Mouse (Mus musculus) liver, postnatal 0 days (tissue): Measurements from ENCODE around the gene Bzw2. TPM values are rescaled to one million over a fixed set of nuclear protein-coding genes. Genes with fewer than 3 reads are reported as not detected.
"Not testable (repeated sequence)": the region's sequence is repeated elsewhere in the genome, so short reads cannot be mapped to it uniquely, and the experiment has no call there.

Source experiments
- ATAC-seq: fragments of 200-750 bp; cut with Nextera tagmentation; 2 replicates; pipeline ENCODE4 v1.8.0; 2017; ENCODE audit warnings: mild to moderate bottlenecking, moderate library complexity
- DNase-seq: peaks from one replicate; pipeline ENCODE4 v3.0.0-alpha.2; 2016
- H3K27ac ChIP-seq: fragments of 300-500 bp; sonication (generic); 2 replicates; pipeline ENCODE4 v1.5.1; 2014; ENCODE audit warnings: antibody characterized with exemption, moderate library complexity, mild to moderate bottlenecking, low read depth
- H3K27me3 ChIP-seq: fragments of 300-500 bp; sonication (generic); 2 replicates; pipeline ENCODE4 v1.6.1; 2014; ENCODE audit warnings: low read length, control low read depth, mixed read lengths; ENCODE audit not compliant: insufficient read depth
- H3K36me3 ChIP-seq: fragments of 300-500 bp; sonication (generic); replicated peaks from 2 replicates; pipeline ENCODE4 v1.6.1; 2014; ENCODE audit warnings: mild to moderate bottlenecking, control low read depth, low read length, moderate library complexity, mixed read lengths; ENCODE audit not compliant: insufficient read depth
- H3K4me1 ChIP-seq: fragments of 300-500 bp; sonication (generic); 2 replicates; pipeline ENCODE4 v1.6.1; 2014; ENCODE audit warnings: antibody characterized with exemption, mild to moderate bottlenecking, control low read depth; ENCODE audit not compliant: insufficient read depth
- H3K4me2 ChIP-seq: fragments of 300-500 bp; sonication (generic); 2 replicates; pipeline ENCODE4 v1.6.1; 2014; ENCODE audit warnings: low read depth, mild to moderate bottlenecking, low read length, moderate library complexity, mixed read lengths
- H3K4me3 ChIP-seq: fragments of 300-500 bp; sonication (generic); 2 replicates; pipeline ENCODE4 v1.5.1; 2014; ENCODE audit warnings: low read depth, low read length
- H3K9ac ChIP-seq: fragments of 300-500 bp; sonication (generic); replicated peaks from 2 replicates; pipeline ENCODE4 v1.6.1; 2014; ENCODE audit warnings: mild to moderate bottlenecking, moderate library complexity
- H3K9me3 ChIP-seq: fragments of 300-500 bp; sonication (generic); 2 replicates; pipeline ENCODE4 v1.6.1; 2016; ENCODE audit warnings: mild to moderate bottlenecking, control low read depth, low read length, mixed read lengths
- CTCF ChIP-seq: sonication (generic); IDR thresholded peaks from 2 replicates; pipeline ENCODE4 v1.5.1; 2016; ENCODE audit warnings: antibody characterized with exemption, low read depth
- EP300 ChIP-seq: IDR thresholded peaks from 2 replicates; pipeline ENCODE4 v1.6.1; 2016; ENCODE audit warnings: antibody characterized with exemption, low read depth, mild to moderate bottlenecking
- WGBS: fragments of 180-500 bp; shearing (Covaris S2); extraction: QIAGEN DNeasy Blood & Tissue Kit; methylation state at CpG from one replicate; pipeline ENCODE4 v1.1.7; 2014; ENCODE audit not compliant: insufficient replicate concordance; 5-methylcytosine and 5-hydroxymethylcytosine counted together
- polyA plus RNA-seq: library from polyadenylated mRNA; unstranded; fragments of >200 nt; fragmentation: Nextera tagmentation; extraction: Ambion mirVana; gene quantifications from 2 replicates; pipeline ENCODE4 v1.2.1, GENCODE M21; 2015

The Bzw2 gene
- polyA plus RNA-seq = 27.9 and 29.6 TPM in 2 replicates

GRCm38 (mm10) chr12:36157638-36158308 is at the start of gene Bzw2:
TSS of gene Bzw2 (minus strand) at chr12:36158080.
- WGBS = 1% methylated on average over 26 of the region's 26 CpGs
- no peaks in the 10 kb centered on the region for H3K27me3 ChIP-seq
- peak within 1 kb of the TSS; percentile 93 for H3K4me2 ChIP-seq
- peak within 1 kb of the TSS; percentile 72 for H3K4me3 ChIP-seq
- no peaks in the 10 kb centered on the region for H3K36me3 ChIP-seq
- H3K4me1 ChIP-seq = peaks cover 21% of the 10 kb centered on the region
- TF ChIP-seq CTCF = no peak
- no peak for TF ChIP-seq EP300
- ATAC-seq (peak; percentile 2), DNase-seq (peak; percentile 60)
- H3K9ac ChIP-seq = peak within 1 kb of the TSS; percentile 78
- peak within 1 kb of the TSS; percentile 86 for H3K27ac ChIP-seq
- H3K9me3 ChIP-seq = no peaks in the 10 kb centered on the region

- ATAC-seq (no peak), DNase-seq (peak; percentile 32)
- H3K27ac ChIP-seq = no peak overlapping the region
- no peak for TF ChIP-seq EP300
- no peak overlapping the region for H3K4me3 ChIP-seq
- H3K27me3 ChIP-seq = no peaks in the 10 kb centered on the region
- H3K9me3 ChIP-seq = no peaks in the 10 kb centered on the region
- H3K4me2 ChIP-seq = no peak overlapping the region
- no peak overlapping the region for H3K9ac ChIP-seq
- no peaks in the 10 kb centered on the region for H3K4me1 ChIP-seq
- no peaks in the 10 kb centered on the region for H3K36me3 ChIP-seq
- WGBS = 60% methylated on average over 9 of the region's 9 CpGs
These were observed 49.4 kb upstream of the Bzw2 start for GRCm38 (mm10) chr12:36207072-36207799.

GRCm38 (mm10) chr12:36205579-36206119 is 47.8 kb upstream of the Bzw2 start:
- not testable (repeated sequence) for ATAC-seq, H3K4me2 ChIP-seq, H3K9ac ChIP-seq, DNase-seq, H3K27ac ChIP-seq, H3K9me3 ChIP-seq, H3K36me3 ChIP-seq, H3K4me3 ChIP-seq, H3K27me3 ChIP-seq, H3K4me1 ChIP-seq
- 38% methylated on average over 5 of the region's 5 CpGs for WGBS

DNA sequence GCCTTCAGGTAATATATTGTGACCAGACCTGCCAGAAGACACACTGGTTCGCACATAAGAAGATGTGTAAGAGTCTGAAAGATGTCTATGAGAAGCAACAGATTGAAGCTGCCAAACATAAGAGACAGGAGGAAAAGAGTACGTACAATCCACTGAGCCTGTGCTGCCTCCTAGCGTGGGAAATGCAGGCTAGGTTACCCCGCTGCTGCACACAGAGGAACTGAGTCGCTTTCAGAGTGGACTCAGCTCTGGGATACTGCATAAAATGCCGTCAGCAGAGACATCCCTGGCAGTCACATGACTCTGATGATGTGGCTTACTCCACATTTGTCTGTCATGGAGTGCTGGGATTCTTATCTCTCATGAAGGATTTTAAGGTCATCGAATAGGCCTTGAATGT is 37.1 kb upstream of the Bzw2 start:
- Histone ChIP-seq H3K4me3 (no peak overlapping the region), H3K9ac (no peak overlapping the region), H3K27ac (no peak overlapping the region), H3K36me3 (peaks cover 38% of the 10 kb centered on the region), H3K9me3 (no peaks in the 10 kb centered on the region), H3K4me2 (no peak overlapping the region), H3K4me1 (no peaks in the 10 kb centered on the region), H3K27me3 (no peaks in the 10 kb centered on the region)
- DNase-seq (no peak), ATAC-seq (no peak)
- WGBS = 83% methylated on average over 7 of the region's 7 CpGs
- TF ChIP-seq CTCF (no peak), EP300 (no peak)

- 79% methylated on average over 5 of the region's 5 CpGs for WGBS
- Histone ChIP-seq H3K27ac (no peak overlapping the region), H3K27me3 (no peaks in the 10 kb centered on the region), H3K4me1 (no peaks in the 10 kb centered on the region), H3K36me3 (peaks cover 24% of the 10 kb centered on the region; the same call in 1 of the 2 replicates), H3K9me3 (no peaks in the 10 kb centered on the region), H3K9ac (no peak overlapping the region), H3K4me3 (no peak overlapping the region), H3K4me2 (no peak overlapping the region)
- no peak for TF ChIP-seq EP300
- TF ChIP-seq CTCF = no peak
- ATAC-seq (no peak), DNase-seq (no peak)
These were observed 32.5 kb upstream of the Bzw2 start for GRCm38 (mm10) chr12:36190343-36190742.

DNA sequence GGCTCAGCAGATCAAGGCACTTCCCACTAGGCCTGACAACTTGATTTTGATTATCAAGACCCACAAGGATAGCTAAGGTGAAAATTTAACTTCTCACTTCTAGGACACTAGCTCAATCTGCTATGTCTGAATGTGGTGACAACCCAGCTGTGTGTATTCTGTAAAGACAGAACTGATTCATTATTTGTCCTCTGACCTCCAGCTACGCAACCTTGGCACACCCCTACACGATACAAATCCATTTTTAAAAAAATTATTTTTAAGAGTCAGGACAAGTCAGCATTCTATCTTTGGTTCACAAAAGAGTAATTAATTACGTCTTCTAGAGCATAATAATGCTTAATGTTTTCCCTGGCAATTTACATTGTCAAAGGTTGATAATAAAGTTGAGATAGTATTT is 31.7 kb upstream of the Bzw2 start:
- H3K4me1 ChIP-seq = no peaks in the 10 kb centered on the region
- TF ChIP-seq CTCF (no peak), EP300 (no peak)
- H3K27me3 ChIP-seq = no peaks in the 10 kb centered on the region
- DNase-seq (no peak), ATAC-seq (no peak)
- no peaks in the 10 kb centered on the region for H3K9me3 ChIP-seq
- no peak overlapping the region for H3K9ac ChIP-seq
- peaks cover 19% of the 10 kb centered on the region; the same call in 1 of the 2 replicates for H3K36me3 ChIP-seq
- no peak overlapping the region for H3K4me2 ChIP-seq
- 90% methylated on average over 3 of the region's 3 CpGs for WGBS
- no peak overlapping the region for H3K4me3 ChIP-seq
- no peak overlapping the region for H3K27ac ChIP-seq
